Mouse (Mus musculus): Measurements from ENCODE around the gene Izumo1. TPM values are rescaled to one million over a fixed set of nuclear protein-coding genes. Genes with fewer than 3 reads are reported as not detected.
A peak's percentile ranks its signal among the peaks of the same experiment; 100 is the strongest.

The Izumo1 gene
- polyA plus RNA-seq, 1 experiment from 2014 or later, result 0.35 TPM

GRCm38 (mm10) chr7:45635711-45636688 lies 14.4 kb downstream of the Izumo1 start:
- Histone ChIP-seq H3K4me3 (no peak overlapping the region), H3K9me3 (replicated peaks) (no peaks in the 10 kb centered on the region), H3K9ac (no peak overlapping the region), H3K36me3 (peaks cover 8% of the 10 kb centered on the region), H3K27me3 (0 out of 2 replicates have a peak, but pooled peaks cover 4% of the 10 kb centered on the region), H3K27ac (peak overlapping the region; percentile 75), H3K4me2 (no peak overlapping the region), H3K4me1 (replicated peaks) (peaks cover 60% of the 10 kb centered on the region)
- ATAC-seq (replicated peaks; ENCODE audit: insufficient number of reproducible peaks, insufficient read depth, low FRiP score, low read depth), result peak; percentile 32
- 58% methylated on average over 15 of the region's 15 CpGs for WGBS

DNA sequence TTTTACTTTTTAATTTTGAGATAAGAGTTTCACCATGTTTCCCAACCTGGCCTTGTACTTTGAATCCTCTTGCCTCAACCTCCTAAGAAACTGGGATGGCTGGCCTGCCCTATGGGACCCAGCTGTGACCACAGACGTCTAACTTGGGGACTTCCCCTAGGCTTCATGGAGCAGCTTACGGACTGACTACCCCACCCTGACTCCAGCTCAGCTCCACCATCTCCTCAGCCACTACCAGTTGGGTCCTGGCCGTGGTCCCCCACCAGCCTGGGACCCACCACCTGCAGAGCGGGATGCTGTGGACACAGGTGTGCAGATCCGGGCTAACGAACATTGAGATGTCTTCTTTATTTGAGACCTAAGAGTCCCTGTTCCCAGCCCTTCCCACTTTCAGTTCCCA lies 16.1 kb downstream of the Izumo1 start:
- Histone ChIP-seq H3K9ac (no peak overlapping the region), H3K9me3 (replicated peaks) (no peaks in the 10 kb centered on the region), H3K4me2 (no peak overlapping the region; the same call in 1 of the 2 replicates), H3K36me3 (peaks cover 8% of the 10 kb centered on the region), H3K27me3 (no peaks in the 10 kb centered on the region), H3K27ac (no peak overlapping the region), H3K4me1 (replicated peaks) (peaks cover 70% of the 10 kb centered on the region), H3K4me3 (no peak overlapping the region)
- no peak for ATAC-seq (replicated peaks; ENCODE audit: insufficient number of reproducible peaks, insufficient read depth, low FRiP score, low read depth)
- WGBS, result 92% methylated on average over 6 of the region's 6 CpGs

DNA sequence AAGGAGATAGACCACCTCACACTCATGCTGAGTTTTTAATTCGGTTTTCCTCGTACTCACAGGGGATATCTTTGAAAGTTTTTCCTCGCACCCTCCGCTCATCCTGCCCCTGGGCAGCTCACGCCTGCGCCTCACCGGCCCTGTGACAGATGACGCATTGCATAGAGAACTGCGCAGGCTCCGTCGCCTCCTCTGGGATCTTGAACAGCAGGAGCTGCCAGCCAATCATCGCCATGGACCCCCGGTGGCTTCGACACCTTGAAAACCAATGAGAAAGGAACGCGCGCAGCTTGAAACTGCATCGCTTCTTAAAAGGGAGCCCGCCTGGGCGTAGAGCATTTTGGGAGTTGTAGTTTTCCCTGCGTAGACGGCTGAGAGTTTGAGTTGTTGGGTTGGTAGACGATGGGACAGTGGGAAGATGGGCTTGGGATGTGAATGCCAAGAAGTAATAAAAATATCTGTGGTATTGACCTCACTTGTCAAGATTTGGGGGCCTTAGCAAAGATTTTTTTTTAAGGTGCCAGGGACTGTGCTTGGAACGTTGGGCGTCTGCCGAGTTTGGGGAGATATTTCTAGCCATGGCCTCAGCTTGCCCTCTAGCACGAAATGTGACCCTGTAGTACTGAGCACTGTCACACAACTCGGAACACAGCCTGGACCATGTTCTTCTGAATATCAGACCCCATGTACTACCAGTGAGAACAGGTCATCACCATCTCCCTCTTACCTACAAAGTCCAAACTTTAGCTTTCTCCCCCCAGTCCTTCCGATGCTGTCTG lies 17.2 kb downstream of the Izumo1 start:
- H3K9ac ChIP-seq, result no peak overlapping the region
- no peaks in the 10 kb centered on the region for H3K9me3 ChIP-seq (replicated peaks)
- peaks cover 8% of the 10 kb centered on the region for H3K36me3 ChIP-seq
- peak overlapping the region; percentile 50 for H3K4me2 ChIP-seq
- WGBS, result 27% methylated on average over 29 of the region's 29 CpGs
- H3K27me3 ChIP-seq, result no peaks in the 10 kb centered on the region
- peak; percentile 69 for ATAC-seq (replicated peaks; ENCODE audit: insufficient number of reproducible peaks, insufficient read depth, low FRiP score, low read depth)
- peak overlapping the region; percentile 18 for H3K4me3 ChIP-seq
- peaks cover 71% of the 10 kb centered on the region for H3K4me1 ChIP-seq (replicated peaks)
- no peak overlapping the region for H3K27ac ChIP-seq

DNA sequence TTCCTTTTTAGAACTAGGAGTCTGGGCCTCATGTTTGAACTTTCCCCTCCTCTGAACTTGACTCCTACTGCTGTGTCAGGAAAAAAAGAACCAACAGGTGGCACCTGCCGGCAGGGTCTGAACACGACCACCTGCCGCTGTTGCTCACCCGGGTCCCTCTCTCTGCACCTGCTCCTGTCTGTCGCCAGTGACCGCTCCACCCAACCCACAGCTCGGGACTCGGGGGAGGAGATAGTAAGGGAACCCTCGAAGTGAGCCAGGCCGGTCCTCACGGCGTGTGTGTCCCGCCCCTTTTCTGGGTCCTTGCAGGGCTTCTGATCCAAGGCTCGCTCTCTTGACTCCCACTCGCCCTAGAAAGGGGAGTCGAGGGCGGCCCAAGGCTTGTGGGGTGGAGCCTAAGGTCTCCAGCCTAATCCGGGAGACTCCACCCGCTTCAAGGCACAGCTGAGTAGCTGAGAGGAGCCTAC lies 18.0 kb downstream of the Izumo1 start, which contains the start of gene Mamstr:
Gene Mamstr (plus strand): TSS at position 417 of the 467 bp plus-strand sequence.
- Histone ChIP-seq H3K4me1 (replicated peaks) (peaks cover 78% of the 10 kb centered on the region), H3K4me3 (no peak within 1 kb of the TSS), H3K27ac (peak within 1 kb of the TSS; percentile 73), H3K36me3 (peaks cover 8% of the 10 kb centered on the region), H3K9ac (no peak within 1 kb of the TSS), H3K4me2 (no peak within 1 kb of the TSS), H3K27me3 (no peaks in the 10 kb centered on the region), H3K9me3 (replicated peaks) (no peaks in the 10 kb centered on the region)
- 42% methylated on average over 19 of the region's 19 CpGs for WGBS
- ATAC-seq (replicated peaks; ENCODE audit: insufficient number of reproducible peaks, insufficient read depth, low FRiP score, low read depth), result no peak

DNA sequence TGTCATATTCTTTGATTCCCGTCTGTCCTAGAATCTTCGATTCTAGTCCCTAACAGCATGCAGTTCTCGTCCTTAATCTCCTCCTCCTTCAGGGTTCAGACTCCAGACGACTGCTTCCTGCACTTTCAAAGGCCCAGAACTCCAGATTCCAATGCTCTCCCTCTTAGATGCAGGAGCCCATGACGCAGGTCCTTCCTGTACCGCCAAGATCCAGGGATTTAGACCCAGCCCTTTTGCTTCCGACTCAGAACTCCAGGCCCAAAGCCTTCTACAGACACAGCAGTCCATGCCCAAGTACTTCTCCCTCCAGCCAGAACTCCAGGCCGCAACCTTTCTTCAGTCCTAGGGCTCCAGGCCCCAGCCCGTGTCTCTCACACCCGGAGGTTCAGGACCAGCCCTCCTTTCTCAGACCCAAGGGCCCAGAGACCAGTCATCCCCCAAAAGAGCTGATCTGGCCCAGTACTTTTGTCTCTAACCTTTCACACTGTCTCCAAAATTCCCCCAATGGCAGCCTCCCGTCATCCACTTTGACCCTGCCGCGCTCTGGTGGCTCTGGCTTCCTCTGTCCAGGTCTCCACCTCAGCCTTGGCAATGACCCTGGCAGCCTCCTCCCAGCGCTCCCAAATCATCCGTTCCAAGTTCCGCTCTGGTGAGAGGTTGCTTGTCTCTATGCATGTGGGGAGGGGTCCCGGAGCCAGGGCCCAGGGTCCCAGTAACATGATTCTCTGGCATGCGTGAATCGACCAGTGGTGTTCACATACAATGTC lies 18.8 kb downstream of the Izumo1 start:
- H3K9ac ChIP-seq, result no peak overlapping the region
- no peak for ATAC-seq (replicated peaks; ENCODE audit: insufficient number of reproducible peaks, insufficient read depth, low FRiP score, low read depth)
- peaks cover 8% of the 10 kb centered on the region for H3K36me3 ChIP-seq
- H3K27me3 ChIP-seq, result no peaks in the 10 kb centered on the region
- H3K4me2 ChIP-seq, result no peak overlapping the region
- H3K9me3 ChIP-seq (replicated peaks), result no peaks in the 10 kb centered on the region
- H3K27ac ChIP-seq, result peak overlapping the region; percentile 73
- 78% methylated on average over 19 of the region's 19 CpGs for WGBS
- no peak overlapping the region for H3K4me3 ChIP-seq
- H3K4me1 ChIP-seq (replicated peaks), result peaks cover 77% of the 10 kb centered on the region

DNA sequence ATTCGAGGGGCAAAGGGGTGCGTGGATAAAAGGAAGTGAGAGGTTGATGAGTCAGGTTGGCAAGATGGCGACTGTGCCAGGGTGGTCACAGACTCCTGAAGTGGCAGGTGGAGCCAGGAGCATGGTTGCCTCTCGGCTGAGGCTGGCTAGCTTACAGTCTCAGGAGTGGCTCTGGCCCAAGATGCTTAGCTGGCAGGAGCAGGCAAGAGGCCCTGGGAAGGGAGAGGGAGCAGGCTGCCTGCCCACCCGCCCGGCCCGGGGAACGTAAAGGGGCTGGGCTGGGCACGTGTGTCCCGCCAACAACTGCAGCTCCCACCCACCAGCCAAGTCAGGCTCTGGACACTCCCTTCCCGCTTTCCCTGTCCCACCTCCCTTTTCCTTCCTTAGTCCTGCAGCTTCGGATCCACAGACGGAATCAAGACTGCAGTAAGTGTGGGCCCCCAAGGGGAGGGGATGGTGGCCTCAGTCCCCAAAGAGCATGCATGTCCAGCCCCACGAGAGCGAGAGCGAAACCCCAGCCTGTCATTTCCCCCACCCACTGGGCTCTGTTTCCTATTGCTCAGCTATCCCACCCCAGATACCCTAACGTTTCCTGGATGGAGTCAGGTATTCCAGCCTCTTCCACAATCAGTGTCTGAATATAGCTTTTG lies 19.9 kb downstream of the Izumo1 start:
- ATAC-seq (replicated peaks; ENCODE audit: insufficient number of reproducible peaks, insufficient read depth, low FRiP score, low read depth), result peak; percentile 27; the same call in 1 of the 2 replicates
- WGBS, result 37% methylated on average over 16 of the region's 17 CpGs

GRCm38 (mm10) chr7:45642083-45642482 lies 20.5 kb downstream of the Izumo1 start:
- H3K4me2 ChIP-seq, result peak overlapping the region; percentile 68
- peak overlapping the region; percentile 32; the same call in 1 of the 2 replicates for H3K9ac ChIP-seq
- peak overlapping the region; percentile 73 for H3K27ac ChIP-seq
- H3K4me3 ChIP-seq, result peak overlapping the region; percentile 46; the same call in 1 of the 2 replicates
- no peaks in the 10 kb centered on the region for H3K36me3 ChIP-seq
- H3K9me3 ChIP-seq (replicated peaks), result no peaks in the 10 kb centered on the region
- H3K4me1 ChIP-seq (replicated peaks), result peaks cover 67% of the 10 kb centered on the region
- no peak for ATAC-seq (replicated peaks; ENCODE audit: insufficient number of reproducible peaks, insufficient read depth, low FRiP score, low read depth)
- no peaks in the 10 kb centered on the region for H3K27me3 ChIP-seq
- WGBS, result 61% methylated on average over 5 of the region's 5 CpGs

More for the DNA sequence above, 19.9 kb downstream of the Izumo1 start:
- peak overlapping the region; percentile 73 for H3K27ac ChIP-seq
- H3K9me3 ChIP-seq (replicated peaks), result no peaks in the 10 kb centered on the region
- H3K9ac ChIP-seq, result peak overlapping the region; percentile 32
- H3K36me3 ChIP-seq, result peaks cover 4% of the 10 kb centered on the region
- peaks cover 71% of the 10 kb centered on the region for H3K4me1 ChIP-seq (replicated peaks)
- H3K4me3 ChIP-seq, result peak overlapping the region; percentile 46
- peak overlapping the region; percentile 68 for H3K4me2 ChIP-seq
- no peaks in the 10 kb centered on the region for H3K27me3 ChIP-seq

DNA sequence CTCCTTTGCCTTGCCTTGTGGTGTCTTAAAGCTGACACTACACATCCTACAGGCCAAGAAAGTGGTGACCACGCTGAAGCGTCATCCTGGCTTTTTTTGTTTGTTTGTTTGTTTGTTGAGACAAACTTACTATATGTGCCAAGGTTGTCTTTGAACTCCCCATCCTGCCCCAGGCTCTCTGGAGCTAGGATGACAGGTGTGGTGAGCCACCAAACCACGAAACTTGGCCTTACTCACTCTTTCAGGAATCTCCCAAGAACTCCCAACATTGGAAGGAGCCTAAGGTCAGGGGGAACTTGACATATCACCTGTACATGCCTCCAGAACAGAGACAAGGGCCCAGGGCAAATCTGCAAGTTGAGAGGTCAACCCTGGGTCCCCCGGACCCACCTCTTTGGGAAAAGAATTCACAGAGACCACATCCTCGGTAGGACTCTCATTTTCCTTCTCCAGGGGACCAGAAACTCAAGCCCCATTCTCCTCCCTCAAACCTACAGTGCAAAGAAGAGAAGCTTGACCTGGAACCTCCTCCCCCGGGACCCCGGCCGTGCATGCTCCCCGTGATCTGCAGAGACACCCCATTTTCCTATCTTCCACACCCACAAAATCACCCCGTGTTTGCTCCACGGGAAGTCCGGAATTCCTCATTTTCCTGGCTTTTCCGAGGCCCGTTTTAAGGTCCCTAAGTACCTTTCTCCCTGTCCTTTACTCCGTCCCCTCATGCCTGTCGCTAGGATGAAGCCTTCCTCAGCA lies 21.1 kb downstream of the Izumo1 start:
- H3K4me2 ChIP-seq, result peak overlapping the region; percentile 68
- H3K4me3 ChIP-seq, result peak overlapping the region; percentile 46
- H3K27ac ChIP-seq, result peak overlapping the region; percentile 74
- no peaks in the 10 kb centered on the region for H3K27me3 ChIP-seq
- no peak for ATAC-seq (replicated peaks; ENCODE audit: insufficient number of reproducible peaks, insufficient read depth, low FRiP score, low read depth)
- H3K9ac ChIP-seq, result peak overlapping the region; percentile 54
- no peaks in the 10 kb centered on the region for H3K9me3 ChIP-seq (replicated peaks)
- no peaks in the 10 kb centered on the region for H3K36me3 ChIP-seq
- peaks cover 66% of the 10 kb centered on the region for H3K4me1 ChIP-seq (replicated peaks)
- WGBS, result 46% methylated on average over 16 of the region's 16 CpGs

DNA sequence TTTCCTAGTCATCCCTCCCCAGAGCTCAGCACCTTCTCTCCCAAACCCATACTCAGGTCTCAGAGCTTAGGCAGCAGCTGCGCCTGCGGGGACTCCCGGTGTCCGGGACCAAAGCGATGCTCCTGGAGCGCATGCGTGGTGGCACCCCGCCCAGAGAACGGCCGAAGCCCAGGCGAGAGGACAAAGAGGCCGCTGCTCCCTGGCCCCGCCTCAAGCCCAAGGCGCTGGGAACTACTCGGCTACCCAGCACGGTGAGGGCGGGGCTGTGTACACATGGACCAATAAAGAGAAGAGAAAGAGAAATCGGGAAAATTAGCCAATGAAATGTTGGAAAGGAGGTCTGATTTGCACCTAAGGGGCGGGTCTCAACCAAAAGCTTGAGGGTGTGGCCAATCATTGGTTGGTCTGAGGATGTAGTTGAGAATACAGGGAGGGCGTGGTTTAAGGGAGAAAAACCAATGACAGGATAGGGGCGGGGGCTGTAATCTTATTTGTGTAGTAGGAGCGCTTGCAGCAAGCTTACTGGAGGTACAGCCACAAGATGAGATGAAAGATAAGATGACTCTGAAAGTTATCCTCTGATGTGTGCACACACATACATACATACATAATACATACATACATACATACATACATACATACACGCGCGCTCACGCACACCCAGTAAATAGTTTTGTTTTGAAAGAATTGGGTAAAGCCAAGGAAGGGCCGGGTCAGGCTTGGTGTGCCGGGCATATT lies 22.0 kb downstream of the Izumo1 start:
- H3K9ac ChIP-seq, result peak overlapping the region; percentile 54
- peaks cover 60% of the 10 kb centered on the region for H3K4me1 ChIP-seq (replicated peaks)
- H3K9me3 ChIP-seq (replicated peaks), result no peaks in the 10 kb centered on the region
- peak overlapping the region; percentile 46 for H3K4me3 ChIP-seq
- no peaks in the 10 kb centered on the region for H3K36me3 ChIP-seq
- peak; percentile 80 for ATAC-seq (replicated peaks; ENCODE audit: insufficient number of reproducible peaks, insufficient read depth, low FRiP score, low read depth)
- H3K27ac ChIP-seq, result peak overlapping the region; percentile 74
- H3K27me3 ChIP-seq, result no peaks in the 10 kb centered on the region
- 8% methylated on average over 28 of the region's 28 CpGs for WGBS
- H3K4me2 ChIP-seq, result peak overlapping the region; percentile 68
